Mouse (Mus musculus) layer of hippocampus, adult 11-12 months (tissue): ENCODE measurements at regions not wholly inside any gene's neighbourhood (a gene's known extent, or its start where the extent isn't known, plus 50 kb on each side); places are given as distances from the start of the nearest gene placed in this dataset.
A peak's percentile ranks its signal among the peaks of the same experiment; 100 is the strongest.

Experiments
- DNase-seq: peaks from one replicate; pipeline ENCODE4 v3.0.0; 2022; ENCODE audit warnings: low spot score

DNA sequence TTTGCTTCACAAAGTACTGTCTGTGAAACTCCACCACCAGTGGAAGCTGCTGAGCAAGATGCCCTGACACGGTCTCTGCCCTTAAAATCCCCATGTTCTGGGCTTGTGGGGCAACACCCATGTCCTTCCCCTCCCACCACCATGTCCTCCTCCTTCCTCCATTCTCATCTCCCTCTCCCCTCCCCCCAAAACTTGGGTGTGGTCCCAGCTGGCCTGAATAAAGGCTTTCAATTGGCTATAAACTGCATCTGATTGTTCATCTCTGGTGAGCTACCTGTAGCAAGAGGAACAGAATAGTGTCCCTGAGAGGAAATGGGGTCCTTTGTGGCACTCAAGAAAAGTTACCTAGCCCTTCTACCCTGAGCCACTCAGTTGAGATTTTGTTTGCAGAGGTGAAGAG is 91.8 kb downstream of the Slc16a9 start:
- DNase-seq, result no peak

DNA sequence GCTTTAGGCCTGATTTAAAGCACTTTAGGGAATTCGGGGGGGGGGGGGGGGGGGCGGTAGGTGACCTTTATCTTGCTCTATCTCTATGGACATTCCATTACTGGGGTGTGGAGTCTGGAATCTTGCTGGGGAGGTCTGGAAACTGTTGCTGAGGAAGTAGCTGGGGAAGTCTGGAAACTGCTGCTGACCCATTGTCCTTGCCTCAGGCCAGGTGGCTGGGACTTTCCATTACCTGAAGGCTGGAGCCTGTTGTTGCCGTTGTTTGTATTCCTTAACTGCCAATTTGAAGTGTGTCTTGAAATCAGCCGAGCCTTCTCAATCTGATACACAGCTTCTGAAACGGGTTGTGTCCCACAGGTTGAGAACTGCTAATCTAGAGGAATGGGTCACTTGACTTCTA is 80.9 kb upstream of the Fam13c start:
- DNase-seq, result no peak

DNA sequence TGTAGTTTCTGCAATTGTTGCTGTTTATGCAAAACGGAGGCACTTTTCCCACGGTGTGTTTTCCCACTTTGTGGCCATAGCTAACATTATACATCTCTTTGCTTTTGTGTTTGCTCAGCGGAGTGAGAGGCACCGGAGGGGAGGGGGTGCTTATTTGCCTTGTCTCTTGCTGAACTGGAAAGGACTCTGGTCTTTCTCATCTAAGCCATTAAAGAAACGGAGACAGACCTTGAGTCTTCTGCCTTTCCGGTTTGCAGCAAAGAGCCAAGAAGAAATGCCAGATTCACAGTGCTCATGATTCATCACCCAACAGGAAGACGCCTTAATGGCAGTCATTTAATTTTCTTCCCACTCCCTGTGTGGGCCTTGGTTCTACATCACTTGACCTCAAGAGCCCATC is 80.4 kb upstream of the Fam13c start:
- DNase-seq, result no peak

DNA sequence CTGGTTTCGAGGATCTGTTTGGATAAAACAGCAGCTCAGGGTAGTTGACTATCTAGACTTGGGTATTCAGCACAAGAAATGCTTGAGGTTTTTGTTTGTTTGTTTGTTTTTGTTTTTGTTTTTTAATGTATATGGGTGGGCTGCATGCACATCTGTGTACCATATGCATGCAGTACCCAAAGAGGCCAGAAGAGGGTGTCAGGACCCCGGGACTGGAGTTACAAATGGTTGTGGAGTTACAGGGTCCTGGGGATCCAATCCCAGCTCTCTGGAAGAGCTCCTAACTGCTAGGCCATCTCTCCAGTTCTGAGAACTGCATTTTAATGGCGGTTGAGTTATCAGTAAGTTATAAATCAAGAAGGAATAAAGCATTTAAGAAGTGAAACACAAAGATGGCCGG is 77.2 kb upstream of the Fam13c start:
- DNase-seq, result no peak

DNA sequence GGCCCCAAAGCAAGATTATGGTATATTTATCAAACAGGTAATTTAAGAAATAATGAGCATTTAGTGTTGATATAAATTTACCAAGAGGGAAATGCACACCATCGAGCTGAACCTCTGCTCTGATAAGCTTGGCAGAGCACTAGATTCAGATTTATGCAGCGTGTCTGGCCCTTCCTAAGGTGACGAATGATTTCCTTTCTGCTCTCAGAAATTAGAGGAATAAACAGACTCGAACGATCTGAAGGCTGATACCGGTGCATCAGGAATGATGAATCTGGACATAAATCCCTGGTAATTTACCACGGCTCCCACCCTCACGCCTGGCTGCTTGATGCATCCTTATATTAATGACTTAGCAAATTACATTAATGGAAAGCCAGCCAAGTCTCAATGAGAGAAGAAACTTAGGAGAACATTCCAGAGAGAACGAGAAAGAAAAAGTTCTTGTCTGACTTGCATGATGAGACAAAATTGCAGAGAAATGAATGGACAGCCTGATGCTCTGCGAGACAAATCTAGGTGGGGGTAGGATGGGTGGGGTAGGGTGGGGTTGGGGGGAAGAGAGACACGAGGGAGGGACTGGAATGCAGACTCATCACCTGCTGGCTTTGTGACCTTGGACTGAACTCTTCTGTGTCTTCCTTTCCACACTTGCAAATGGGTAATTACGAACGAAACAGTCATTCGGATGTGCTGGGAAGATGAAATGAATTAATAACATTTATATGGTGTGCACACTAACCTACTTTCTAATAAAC is 75.9 kb upstream of the Fam13c start:
- no peak for DNase-seq

DNA sequence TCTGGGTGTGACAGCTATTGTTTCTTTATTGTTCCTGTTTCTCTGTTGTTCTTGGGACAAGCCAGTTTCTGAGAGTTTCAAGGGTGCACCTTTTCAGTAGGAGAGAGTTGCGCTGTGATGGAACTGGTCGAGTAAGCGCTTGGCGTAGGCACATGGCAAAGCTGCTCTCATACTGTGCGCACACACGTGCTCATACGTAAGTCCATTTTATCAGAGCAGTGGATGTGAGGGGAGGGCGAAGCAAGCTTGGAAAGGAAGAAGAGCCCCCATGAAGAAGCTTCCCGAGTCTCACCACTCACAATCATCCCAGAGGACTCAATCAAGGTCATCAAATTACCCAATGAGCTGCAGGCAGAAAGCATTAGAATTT is 75.3 kb upstream of the Fam13c start:
- no peak for DNase-seq

DNA sequence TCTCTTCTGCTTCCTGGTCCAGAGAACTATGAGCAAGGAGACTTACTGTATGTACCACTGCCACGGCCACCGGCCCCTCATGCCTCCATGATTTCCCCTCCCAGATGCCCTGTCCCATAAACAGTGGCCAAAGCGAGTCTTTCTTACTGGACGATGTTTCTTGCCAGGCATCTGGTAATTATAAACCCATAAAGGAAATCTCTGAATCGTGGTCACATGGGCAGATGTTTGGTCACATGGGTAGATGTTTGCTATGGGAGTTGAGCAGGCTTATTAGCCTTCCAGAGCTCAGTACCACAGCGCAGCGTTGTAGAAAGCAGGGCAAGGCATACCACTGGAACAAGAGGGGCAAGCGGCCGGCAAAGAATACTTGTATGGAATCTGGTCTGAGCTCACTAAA is 74.8 kb upstream of the Fam13c start:
- DNase-seq, result no peak

DNA sequence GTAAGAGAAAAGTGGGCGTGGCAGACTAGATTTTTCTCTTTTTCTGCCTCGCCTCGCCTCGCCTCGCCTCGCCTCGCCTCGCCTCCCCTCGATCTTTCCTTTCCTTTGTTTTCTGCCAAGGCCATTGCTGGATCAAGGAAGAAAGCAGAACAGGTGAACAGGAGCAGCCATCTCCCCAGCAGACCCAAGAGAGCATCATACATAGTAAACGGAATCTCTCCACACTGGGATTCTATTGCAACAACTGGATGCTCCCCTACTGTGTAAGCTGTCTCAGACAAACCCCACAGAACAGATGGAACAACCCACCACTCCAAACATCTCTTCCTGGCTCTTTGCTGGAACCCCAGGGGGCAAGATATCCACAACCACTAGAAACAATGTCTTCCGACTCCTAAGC is 72.4 kb upstream of the Fam13c start:
- DNase-seq, result no peak

DNA sequence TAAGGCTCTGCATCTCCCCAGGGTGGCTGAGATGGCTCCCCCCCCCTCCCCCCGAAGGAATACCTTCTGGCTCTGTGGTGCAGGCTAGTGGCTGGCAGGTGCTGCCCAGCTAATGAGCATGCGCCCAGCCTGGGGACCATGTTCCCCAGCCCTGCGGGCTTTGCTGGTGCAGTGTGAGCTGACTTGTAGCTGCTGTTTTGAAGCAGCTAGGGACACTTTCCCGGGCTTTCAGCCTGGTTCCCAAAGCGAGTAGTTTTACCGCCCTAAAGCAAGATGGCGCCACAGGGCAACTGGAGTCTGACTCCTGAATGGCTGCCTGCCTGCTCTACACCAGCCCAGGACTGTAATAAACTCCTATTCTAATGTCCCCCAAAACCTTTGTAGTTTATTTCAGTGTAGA is 71.6 kb upstream of the Fam13c start:
- peak; percentile 65 for DNase-seq

DNA sequence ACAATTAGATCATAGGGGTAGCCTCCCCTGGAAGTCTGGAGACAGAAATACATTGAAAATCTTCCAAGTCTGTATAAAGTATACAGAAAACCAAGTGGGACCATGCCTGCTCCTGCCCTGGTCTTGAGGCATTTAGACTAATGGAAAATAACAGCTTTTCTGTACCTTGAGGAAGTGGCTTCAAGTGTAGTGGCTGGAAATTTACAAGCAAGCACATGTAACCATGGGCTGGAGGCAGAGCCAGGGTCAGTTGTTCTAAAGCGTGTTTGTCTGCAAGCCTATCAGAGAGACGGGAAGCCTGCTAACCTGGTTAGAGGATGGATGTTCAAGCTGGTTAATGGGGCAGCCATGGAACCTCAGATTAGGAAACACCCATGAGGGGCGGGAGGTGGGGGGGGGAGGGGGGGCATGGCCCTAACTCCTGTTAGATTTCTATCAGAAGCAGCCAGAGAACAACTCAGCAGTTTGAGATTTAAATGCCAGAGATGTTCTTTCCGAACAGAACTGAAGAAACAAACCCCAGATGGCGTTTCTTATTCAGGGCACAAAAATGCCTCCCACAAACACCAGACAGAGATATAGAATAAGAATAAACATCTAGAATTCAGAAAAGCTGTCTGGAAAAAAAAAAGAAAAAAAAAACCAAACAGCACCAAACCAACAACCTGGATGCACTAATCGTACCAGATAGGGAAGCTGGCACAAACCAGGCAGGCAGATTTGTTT is 67.7 kb upstream of the Fam13c start:
- DNase-seq, result no peak

DNA sequence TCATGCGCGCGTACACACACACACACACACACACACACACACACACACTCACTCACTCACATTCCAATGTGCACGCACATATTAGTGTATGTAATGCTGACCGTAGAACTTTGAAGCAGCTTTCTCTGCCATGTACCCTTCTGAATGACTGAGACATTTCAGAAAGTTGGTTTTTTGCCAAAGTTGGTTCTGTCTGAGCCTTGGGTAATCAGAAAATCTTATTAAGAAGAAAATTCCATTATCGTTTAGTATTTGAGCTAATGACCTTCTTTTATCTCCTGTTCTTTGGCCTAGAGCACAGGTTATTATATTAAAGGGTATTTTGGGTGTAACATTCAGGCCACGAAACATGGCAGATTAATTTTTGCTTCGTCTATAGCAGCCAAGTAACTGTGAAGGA is 67.1 kb upstream of the Fam13c start:
- DNase-seq, result no peak

DNA sequence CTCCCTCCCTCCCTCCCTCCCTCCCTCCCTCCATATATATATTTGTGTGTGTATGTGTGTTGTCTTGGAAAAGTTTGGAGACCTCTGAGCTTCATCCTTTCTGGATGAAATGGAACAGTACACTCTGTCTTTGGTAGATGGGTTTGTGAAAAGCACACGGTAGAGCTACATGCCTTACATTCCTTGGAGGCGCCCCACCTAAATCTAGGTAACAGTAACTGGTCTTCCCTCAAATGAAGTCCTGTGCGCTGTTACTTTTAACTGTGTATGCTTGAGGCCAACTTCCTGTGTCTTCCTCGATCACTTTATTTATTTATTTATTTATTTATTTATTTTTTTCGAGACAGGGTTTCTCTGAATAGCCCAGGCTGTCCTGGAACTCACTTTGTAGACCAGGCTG is 66.4 kb upstream of the Fam13c start:
- no peak for DNase-seq

DNA sequence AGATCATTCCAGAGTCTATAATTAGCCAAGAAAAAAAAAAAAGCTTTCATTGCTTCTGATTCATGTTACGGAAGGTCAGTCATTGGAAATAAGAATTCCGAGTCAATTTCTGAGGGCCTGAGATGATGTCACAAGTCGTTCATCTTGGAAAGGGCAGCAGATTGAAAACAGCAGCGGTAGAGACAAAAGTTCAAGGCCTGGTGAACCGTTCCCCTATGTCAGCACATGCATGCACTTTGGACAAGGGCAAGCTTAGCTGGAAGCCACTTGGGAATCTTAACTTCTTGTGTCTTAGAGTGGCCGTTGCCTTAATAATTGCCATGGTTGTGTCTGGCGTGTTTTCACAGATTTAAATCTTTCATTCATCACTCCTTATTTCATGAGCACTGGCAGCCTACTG is 65.6 kb upstream of the Fam13c start:
- DNase-seq, result no peak

DNA sequence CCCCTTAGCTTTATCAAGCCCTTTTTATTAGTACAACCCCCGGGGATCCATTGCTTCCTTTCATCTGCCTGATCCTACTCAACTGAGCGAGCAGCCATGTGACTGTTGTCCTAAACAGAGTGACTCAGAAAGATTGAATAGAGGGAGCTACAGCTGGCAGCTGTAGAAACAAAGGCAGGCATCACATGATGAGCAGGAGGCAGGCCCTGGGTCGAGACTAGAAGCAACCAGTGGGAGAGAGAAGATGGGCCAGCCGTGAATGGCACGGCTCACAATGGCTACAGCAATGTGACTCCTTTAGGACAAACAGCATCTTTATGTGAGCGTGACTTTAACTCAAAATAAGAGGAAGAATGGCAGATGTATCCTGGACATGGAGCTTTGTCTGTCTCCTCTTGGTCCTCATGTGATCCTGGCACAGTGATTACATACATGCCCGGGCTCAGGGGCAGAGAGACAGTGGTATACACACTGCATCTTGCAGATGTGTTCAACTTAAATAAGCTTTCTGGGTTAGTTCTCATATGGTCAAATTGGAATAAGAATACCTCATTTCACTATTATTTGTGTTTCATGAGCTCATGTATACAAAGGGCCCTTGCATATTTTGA is 60.1 kb upstream of the Fam13c start:
- DNase-seq, result peak; percentile 72

DNA sequence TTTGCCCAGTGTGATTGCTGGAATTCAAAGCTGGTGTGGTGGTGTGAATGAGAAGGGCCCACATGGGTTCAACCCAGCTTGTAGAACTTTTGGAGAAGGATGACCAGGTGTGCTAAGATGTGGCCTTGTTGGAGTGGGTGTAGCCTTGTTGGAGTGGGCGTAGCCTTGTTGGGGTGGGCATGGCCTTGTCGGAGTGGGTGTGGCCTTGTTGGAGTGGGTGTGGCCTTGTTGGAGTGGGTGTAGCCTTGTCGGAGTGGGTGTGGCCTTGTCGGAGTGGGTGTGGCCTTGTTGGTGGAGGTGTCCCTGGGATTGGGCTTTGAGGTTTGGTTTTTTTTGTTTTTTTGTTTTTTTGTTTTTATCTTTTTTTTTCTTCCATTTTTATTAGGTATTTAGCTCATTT is 55.6 kb upstream of the Fam13c start:
- DNase-seq, result no peak

DNA sequence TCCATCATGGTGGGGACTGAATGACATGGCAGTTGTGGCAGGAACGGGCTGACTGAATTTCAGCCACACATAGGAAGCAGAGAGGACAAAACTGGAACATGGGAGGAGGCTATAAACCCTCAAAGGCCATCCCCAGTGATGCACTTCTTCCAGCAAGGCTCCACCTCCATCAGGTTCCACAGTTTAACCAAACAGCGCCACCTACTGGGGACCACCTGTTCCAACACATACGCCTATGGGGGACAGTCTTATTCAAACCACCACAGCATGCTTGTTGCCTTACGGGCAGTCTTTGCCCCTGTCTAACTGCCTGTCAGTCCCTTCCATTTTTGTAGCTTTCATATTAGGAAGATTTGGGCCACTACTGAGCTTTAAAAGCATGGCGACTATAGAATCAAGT is 52.6 kb upstream of the Fam13c start:
- DNase-seq, result no peak
